Mouse (Mus musculus): ENCODE measurements at regions not wholly inside any gene's neighbourhood (a gene's known extent, or its start where the extent isn't known, plus 50 kb on each side); places are given as distances from the start of the nearest gene placed in this dataset.

- TF ChIP-seq CTCF (conservative IDR thresholded peaks at IDR 0.05; ENCODE audit: low read length) (no peak), NANOG (IDR thresholded peaks at IDR 0.05; ENCODE audit: borderline replicate concordance, low read length) (no peak)
These were observed 223.7 kb downstream of the Antxr2 start for GRCm38 (mm10) chr5:97807171-97807570.
